Mouse (Mus musculus) hindbrain, embryonic 10.5 days (tissue): ENCODE results near the gene Nck2. TPM values are rescaled to one million over a fixed set of nuclear protein-coding genes. Genes with fewer than 3 reads are reported as not detected.
A peak's percentile ranks its signal among the peaks of the same experiment; 100 is the strongest.

ENCODE experiments used
- DNase-seq: peaks from one replicate; pipeline ENCODE4 v3.0.0-alpha.2; 2017; ENCODE audit warnings: low spot score
- H3K27ac ChIP-seq: fragments of 300-500 bp; sonication (generic); 2 replicates; pipeline ENCODE4 v1.5.1; 2016; ENCODE audit warnings: mild to moderate bottlenecking, moderate library complexity
- H3K27me3 ChIP-seq: fragments of 300-500 bp; sonication (generic); 2 replicates; pipeline ENCODE4 v1.6.1; 2016; ENCODE audit warnings: mild to moderate bottlenecking; ENCODE audit not compliant: poor library complexity, insufficient read depth, severe bottlenecking
- H3K36me3 ChIP-seq: fragments of 300-500 bp; sonication (generic); 2 replicates; pipeline ENCODE4 v1.6.1; 2016; ENCODE audit warnings: mild to moderate bottlenecking, moderate library complexity
- H3K4me1 ChIP-seq: fragments of 300-500 bp; sonication (generic); replicated peaks from 2 replicates; pipeline ENCODE4 v1.6.1; 2016; ENCODE audit warnings: mild to moderate bottlenecking
- H3K4me3 ChIP-seq: fragments of 300-500 bp; sonication (generic); 2 replicates; pipeline ENCODE4 v1.5.1; 2016; ENCODE audit warnings: mild to moderate bottlenecking, moderate library complexity
- H3K9me3 ChIP-seq: fragments of 300-500 bp; sonication (generic); 2 replicates; pipeline ENCODE4 v1.6.1; 2016; ENCODE audit warnings: mild to moderate bottlenecking, moderate library complexity
- WGBS: fragments of 180-500 bp; shearing (Covaris S2); methylation state at CpG from one replicate; pipeline ENCODE4 v1.1.7; 2016; 5-methylcytosine and 5-hydroxymethylcytosine counted together
- polyA plus RNA-seq: library from polyadenylated mRNA; unstranded; fragments of >200 nt; fragmentation: Nextera tagmentation; extraction: Ambion mirVana; gene quantifications from 2 replicates; pipeline ENCODE4 v1.2.1, GENCODE M21; 2016

Nck2 gene
- polyA plus RNA-seq, 1 experiment from 2014 or later, result 39.5 TPM

DNA sequence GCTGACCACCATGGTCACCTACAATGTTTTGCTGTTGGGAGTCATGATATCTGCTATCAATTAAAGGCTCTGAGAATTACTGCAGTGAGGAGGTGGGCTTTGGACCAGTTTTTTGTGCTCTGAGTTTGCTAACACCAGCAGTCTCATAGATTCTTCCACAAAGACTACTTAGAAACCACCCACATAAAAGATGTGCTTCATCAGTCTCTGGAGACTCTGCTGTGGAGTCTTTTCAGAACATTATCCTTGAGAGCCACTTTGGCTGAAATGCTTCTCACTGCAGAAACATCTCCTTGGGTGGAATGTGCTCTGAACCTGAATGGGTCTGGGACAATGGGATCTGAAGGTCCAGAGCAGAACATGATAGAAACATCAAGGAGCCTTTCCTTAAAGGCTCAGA, 153.4 kb downstream of the Nck2 start:
- Histone ChIP-seq H3K9me3 (no peaks in the 10 kb centered on the region), H3K36me3 (no peaks in the 10 kb centered on the region), H3K4me3 (no peak overlapping the region), H3K27ac (no peak overlapping the region), H3K4me1 (no peaks in the 10 kb centered on the region), H3K27me3 (no peaks in the 10 kb centered on the region)
- no peak for DNase-seq

DNA sequence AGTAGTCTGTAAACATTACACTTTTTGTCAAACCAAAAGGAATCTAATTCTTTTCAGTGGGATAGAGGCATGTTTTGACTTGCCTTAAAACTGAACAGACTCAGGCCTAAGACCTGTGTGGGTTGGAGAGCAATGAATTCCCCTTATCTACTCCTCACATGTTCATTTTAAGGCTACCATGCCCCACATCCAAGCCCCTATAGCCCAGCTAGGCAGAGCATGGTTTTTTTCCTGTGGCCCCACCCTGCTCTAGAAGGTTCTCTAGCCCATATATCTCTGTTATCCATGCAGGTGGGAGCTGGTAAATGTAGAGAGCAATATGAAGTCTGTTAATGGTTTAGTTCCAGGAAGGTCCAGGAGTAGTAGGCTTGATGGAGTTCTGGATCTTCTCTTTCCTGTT, 155.1 kb downstream of the Nck2 start:
- Histone ChIP-seq H3K4me1 (no peaks in the 10 kb centered on the region), H3K9me3 (no peaks in the 10 kb centered on the region), H3K36me3 (no peaks in the 10 kb centered on the region), H3K27me3 (no peaks in the 10 kb centered on the region), H3K27ac (no peak overlapping the region), H3K4me3 (no peak overlapping the region)
- DNase-seq, result no peak

GRCm38 (mm10) chr1:43601054-43601453, 156.7 kb downstream of the Nck2 start:
- no peak overlapping the region for H3K4me3 ChIP-seq
- no peaks in the 10 kb centered on the region for H3K4me1 ChIP-seq
- no peak overlapping the region for H3K27ac ChIP-seq
- no peaks in the 10 kb centered on the region for H3K36me3 ChIP-seq
- no peaks in the 10 kb centered on the region for H3K9me3 ChIP-seq
- DNase-seq, result no peak
- WGBS, result 48% methylated on average over 8 of the region's 8 CpGs
- no peaks in the 10 kb centered on the region for H3K27me3 ChIP-seq

DNA sequence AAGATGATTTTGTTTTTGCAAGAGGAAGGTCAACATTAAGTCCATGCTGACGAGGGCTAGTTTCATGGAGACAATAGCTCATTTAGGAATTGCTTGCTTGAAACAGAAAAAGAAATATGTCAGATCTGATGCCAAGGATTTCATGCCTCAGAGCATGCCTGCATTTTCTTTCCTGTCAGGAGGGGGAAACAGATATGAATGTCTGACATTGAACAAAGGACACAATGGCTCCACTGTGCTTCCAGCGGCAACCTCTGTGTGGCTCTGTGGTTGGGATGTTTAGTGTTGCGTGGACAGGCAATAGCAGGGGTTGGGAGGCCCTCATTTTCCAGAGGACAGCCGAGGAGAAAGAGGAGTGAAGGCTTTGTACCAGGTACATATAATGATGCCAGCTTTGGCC, 171.6 kb downstream of the Nck2 start:
- Histone ChIP-seq H3K4me3 (no peak overlapping the region), H3K27ac (peak overlapping the region; percentile 50), H3K9me3 (peaks cover 9% of the 10 kb centered on the region; the same call in 1 of the 2 replicates), H3K36me3 (no peaks in the 10 kb centered on the region), H3K4me1 (0 out of 2 replicates have a peak, but pooled peaks cover 5% of the 10 kb centered on the region), H3K27me3 (no peaks in the 10 kb centered on the region)
- DNase-seq, result peak; percentile 9
- WGBS, result 51% methylated on average over 4 of the region's 4 CpGs

Other genes with a start within 250 kb of the Nck2 start
- 7.6 and 11.2 TPM in 2 replicates for gene Fhl2, start 247.6 kb upstream of the Nck2 start, polyA plus RNA-seq